15 mouse cellular contexts compared by ENCODE assay signal in genomic region chr4:101252781-101253622, GRCm38 (mm10). TPM values are rescaled to one million over a fixed set of nuclear protein-coding genes. Genes with fewer than 3 reads are reported as not detected.
DNase-seq lines count a peak whose midpoint lies in the region; ATAC-seq and TF ChIP-seq lines count a peak whose summit lies in the region.
"Had no signal": no experiment of that assay in that cellular context is flagged by ENCODE, and none has a peak within 500 bp of the region (broad histone marks: within the 10 kb centered on the region; RNA-seq: fewer than 3 reads in every experiment).

No protein-coding gene starts in this region.

- 28% methylated on average over 13 of the region's 13 CpGs for WGBS in kidney, adult 2 months
- 27% methylated on average over 13 of the region's 13 CpGs for WGBS in kidney, embryonic 14.5 days
- WGBS in hindbrain, embryonic 13.5 days, result 86% methylated on average over 13 of the region's 13 CpGs

- H3K27me3 ChIP-seq in kidney, adult 2 months (replicated peaks; ENCODE audit: control insufficient read depth, insufficient read depth, low read length), result no peaks in the 10 kb centered on the region
- no peaks in the 10 kb centered on the region for H3K27me3 ChIP-seq in kidney, embryonic 14.5 days (ENCODE audit: control insufficient read depth, insufficient read depth, low read length)
- H3K27me3 ChIP-seq in megakaryocyte, embryonic 14.5 days (replicated peaks), result no peaks in the 10 kb centered on the region
- no peaks in the 10 kb centered on the region for H3K27me3 ChIP-seq in hindbrain, embryonic 13.5 days
- H3K27me3 ChIP-seq: embryonic facial prominence, embryonic 15.5 days; hindbrain, embryonic 15.5 days; limb, embryonic 13.5 days; Patski had no signal

- no peak overlapping the region for H3K27ac ChIP-seq in kidney, adult 2 months (ENCODE audit: insufficient read depth, low read depth, low read length)
- no peak overlapping the region; the same call in 1 of the 2 replicates for H3K27ac ChIP-seq in kidney, embryonic 14.5 days (ENCODE audit: low read depth, low read length)
- no peak overlapping the region for H3K27ac ChIP-seq in hindbrain, embryonic 13.5 days
- H3K27ac ChIP-seq: embryonic facial prominence, embryonic 15.5 days; hindbrain, embryonic 15.5 days; limb, embryonic 13.5 days had no signal

- no peaks in the 10 kb centered on the region for H3K9me3 ChIP-seq in kidney, embryonic 14.5 days (ENCODE audit: control insufficient read depth, low read length)
- no peaks in the 10 kb centered on the region for H3K9me3 ChIP-seq in megakaryocyte, embryonic 14.5 days
- H3K9me3 ChIP-seq in hindbrain, embryonic 13.5 days, result no peaks in the 10 kb centered on the region
- H3K9me3 ChIP-seq: embryonic facial prominence, embryonic 15.5 days; hindbrain, embryonic 15.5 days; limb, embryonic 13.5 days had no signal

- no peak for TF ChIP-seq POLR2A in kidney, adult 2 months (IDR thresholded peaks at IDR 0.05; ENCODE audit: low read depth, low read length)

- H3K4me2 ChIP-seq in kidney, embryonic 14.5 days (replicated peaks; ENCODE audit: low read depth, low read length), result no peak overlapping the region
- no peak overlapping the region for H3K4me2 ChIP-seq in hindbrain, embryonic 13.5 days
- H3K4me2 ChIP-seq: embryonic facial prominence, embryonic 15.5 days; hindbrain, embryonic 15.5 days; limb, embryonic 13.5 days had no signal

- DNase-seq in kidney, adult 2 months, result peak; percentile 46
- DNase-seq in left cerebral cortex, postnatal 14 days (ENCODE audit: low spot score in 2 of 2), result no peak
- DNase-seq in yolk sac, embryonic 10.5 days (ENCODE audit: low spot score), result no peak
- DNase-seq: adrenal gland, adult 2 months; cerebellum, postnatal 36 days; right cerebral cortex, adult 18-20 months had no signal

- H3K4me1 ChIP-seq in kidney, adult 2 months (ENCODE audit: control insufficient read depth, insufficient read depth, low read length), result peaks cover 39% of the 10 kb centered on the region
- peaks cover 9% of the 10 kb centered on the region; the same call in 1 of the 2 replicates for H3K4me1 ChIP-seq in kidney, embryonic 14.5 days (ENCODE audit: control insufficient read depth, insufficient read depth, low read length)
- peaks cover 89% of the 10 kb centered on the region for H3K4me1 ChIP-seq in megakaryocyte, embryonic 14.5 days
- H3K4me1 ChIP-seq in hindbrain, embryonic 13.5 days (replicated peaks), result no peaks in the 10 kb centered on the region
- H3K4me1 ChIP-seq: hindbrain, embryonic 15.5 days had no signal

- no peak for ATAC-seq in kidney, embryonic 14.5 days (ENCODE audit: low FRiP score, low TSS enrichment)
- ATAC-seq in CD4-positive, CD25-positive, alpha-beta regulatory T cell, adult 4 months, result peak; percentile 7
- 0 out of 4 replicates have a peak, but pooled peaks have one; percentile 6 to 9 for ATAC-seq in hematopoietic stem cell, adult 5-6 weeks (replicated peaks in 1 of 2; ENCODE audit: insufficient read depth in 1 of 2, low FRiP score in 2 of 2, low TSS enrichment in 1 of 2, low read depth in 1 of 2, poor library complexity in 2 of 2, severe bottlenecking in 2 of 2)
- no peak for ATAC-seq in hindbrain, embryonic 13.5 days (ENCODE audit: low FRiP score)
- ATAC-seq: Patski had no signal

- no peak overlapping the region for H3K9ac ChIP-seq in kidney, embryonic 14.5 days (ENCODE audit: low read depth, low read length)
- no peak overlapping the region for H3K9ac ChIP-seq in hindbrain, embryonic 13.5 days
- H3K9ac ChIP-seq: embryonic facial prominence, embryonic 15.5 days; hindbrain, embryonic 15.5 days; limb, embryonic 13.5 days had no signal

- no peak overlapping the region for H3K4me3 ChIP-seq in kidney, adult 2 months (ENCODE audit: insufficient read depth, low read depth, low read length)
- H3K4me3 ChIP-seq in kidney, embryonic 14.5 days (ENCODE audit: low read length), result no peak overlapping the region
- peak overlapping the region; percentile 84 for H3K4me3 ChIP-seq in megakaryocyte, embryonic 14.5 days (replicated peaks)
- H3K4me3 ChIP-seq in hindbrain, embryonic 13.5 days, result no peak overlapping the region
- H3K4me3 ChIP-seq: embryonic facial prominence, embryonic 15.5 days; hindbrain, embryonic 15.5 days; limb, embryonic 13.5 days had no signal

- H3K36me3 ChIP-seq in kidney, adult 2 months (ENCODE audit: control insufficient read depth, insufficient read depth, low read length), result no peaks in the 10 kb centered on the region
- no peaks in the 10 kb centered on the region for H3K36me3 ChIP-seq in kidney, embryonic 14.5 days (ENCODE audit: control insufficient read depth, insufficient read depth, low read length)
- H3K36me3 ChIP-seq in megakaryocyte, embryonic 14.5 days (replicated peaks; ENCODE audit: low read length), result peaks cover 9% of the 10 kb centered on the region
- H3K36me3 ChIP-seq in hindbrain, embryonic 13.5 days, result no peaks in the 10 kb centered on the region
- H3K36me3 ChIP-seq: embryonic facial prominence, embryonic 15.5 days; hindbrain, embryonic 15.5 days; limb, embryonic 13.5 days had no signal

- intact Hi-C loops in left cerebral cortex, postnatal 14 days (cut with DNase I), result no loop called here

- no peak for TF ChIP-seq CTCF in kidney, adult 2 months (conservative IDR thresholded peaks at IDR 0.05; ENCODE audit: insufficient read depth, insufficient read length, low read depth, low read length)

RNA-seq across cellular contexts. Expression of gene Jak1, which starts 12.1 kb away (rescaled TPM):
- 38.5 and 46.5 TPM in 2 replicates for polyA plus RNA-seq in kidney, adult 2 months (2012; rRNA removed)
- 56.0 and 110 TPM in 2 replicates for polyA plus RNA-seq in kidney, embryonic 14.5 days (2014; fragmentation: Nextera tagmentation; extraction: Ambion mirVana)
- polyA plus RNA-seq in CD4-positive, CD25-positive, alpha-beta regulatory T cell, adult 4 months (2017; shearing (Covaris generic)), result 100 to 1,000 TPM; 369 to 445 TPM
- total RNA-seq in hematopoietic stem cell, adult 5-6 weeks (2017), result 116 and 146 TPM in 2 replicates
- polyA plus RNA-seq in megakaryocyte, embryonic 14.5 days (2012; ENCODE audit: insufficient read depth, low replicate concordance), result 60.1 and 80.6 TPM in 2 replicates
- total RNA-seq in left cerebral cortex, postnatal 14 days (2021), result 100 to 1,000 TPM; 117 to 120 TPM
- 63.4 and 66.3 TPM in 2 replicates for polyA plus RNA-seq in hindbrain, embryonic 13.5 days (2015; fragmentation: Nextera tagmentation; extraction: Ambion mirVana)

Comparison
In these comparisons a context has a peak if more than half of its experiments do, and no peak if none do; other contexts are left out.
1. ATAC-seq: peak in CD4-positive, CD25-positive, alpha-beta regulatory T cell, adult 4 months (single experiment) and hematopoietic stem cell, adult 5-6 weeks (2 of 2); none in kidney, embryonic 14.5 days (single experiment) and hindbrain, embryonic 13.5 days (single experiment).